Mouse (Mus musculus): ENCODE measurements around the gene Ccdc27. TPM values are rescaled to one million over a fixed set of nuclear protein-coding genes. Genes with fewer than 3 reads are reported as not detected.

Gene Ccdc27
- not detected in 2 replicates for polyA plus RNA-seq (2014; fragmentation: Nextera tagmentation; extraction: Ambion mirVana)

DNA sequence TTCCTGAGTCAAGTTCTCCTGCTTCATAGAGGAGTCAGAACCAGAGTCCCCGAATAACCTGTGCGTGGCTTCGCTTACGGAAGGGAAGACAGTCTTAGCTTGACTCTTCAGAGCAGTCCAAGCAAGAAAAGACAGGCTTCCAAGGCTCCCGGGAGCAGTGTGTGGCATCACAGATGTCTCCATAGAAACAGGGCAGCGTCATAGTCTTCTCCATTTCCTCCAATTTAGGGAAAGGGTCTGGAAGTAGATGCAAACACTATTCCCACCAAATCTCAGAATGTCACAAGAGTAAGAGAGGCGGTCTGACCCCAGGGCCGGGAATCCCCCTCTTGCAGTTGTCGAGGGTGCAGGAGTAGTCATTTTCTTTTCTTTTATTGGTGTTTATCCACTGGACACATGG is at the start of gene Ccdc27:
TSS of gene Ccdc27 (minus strand) at position 101 of the 400 bp plus-strand sequence.
- Histone ChIP-seq H3K9me3 (replicated peaks; ENCODE audit: control insufficient read depth, low read length) (no peaks in the 10 kb centered on the region), H3K36me3 (ENCODE audit: control insufficient read depth, insufficient read depth, low read length) (no peaks in the 10 kb centered on the region), H3K27me3 (replicated peaks; ENCODE audit: control insufficient read depth, insufficient read depth, low read length) (no peaks in the 10 kb centered on the region), H3K27ac (ENCODE audit: low read depth, low read length) (no peak within 1 kb of the TSS), H3K4me2 (ENCODE audit: low read length) (no peak within 1 kb of the TSS), H3K4me1 (ENCODE audit: control insufficient read depth, insufficient read depth, low read length) (no peaks in the 10 kb centered on the region), H3K4me3 (ENCODE audit: low read depth, low read length) (no peak within 1 kb of the TSS), H3K9ac (ENCODE audit: low read length) (no peak within 1 kb of the TSS)
- no peak for DNase-seq (ENCODE audit: low spot score)
- no peak for ATAC-seq
- 86% methylated on average over 9 of the region's 9 CpGs for WGBS

DNA sequence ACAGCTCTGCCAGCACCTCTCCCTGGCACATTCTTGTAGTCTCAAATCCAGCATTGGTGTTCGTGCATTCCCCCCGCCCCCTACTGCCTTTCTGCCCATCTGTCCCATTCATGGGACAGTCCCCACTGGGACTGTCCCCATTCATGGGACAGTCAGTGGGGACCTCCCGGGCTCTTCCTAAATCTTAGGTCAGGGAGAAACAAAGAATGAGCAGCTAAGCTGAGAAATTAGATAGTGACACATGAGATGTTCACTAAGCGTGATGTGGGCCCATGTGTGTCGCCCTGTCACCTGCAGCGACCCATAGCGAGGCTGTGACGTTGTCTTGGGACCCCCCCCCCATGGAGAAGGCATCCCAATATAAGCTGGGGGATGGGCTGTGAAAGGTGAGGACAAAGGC is 48.9 kb upstream of the Ccdc27 start:
- DNase-seq (ENCODE audit: low spot score) (no peak), ATAC-seq (no peak)
- Histone ChIP-seq H3K9ac (ENCODE audit: low read length) (no peak overlapping the region), H3K4me3 (ENCODE audit: low read depth, low read length) (no peak overlapping the region), H3K4me1 (ENCODE audit: control insufficient read depth, insufficient read depth, low read length) (no peaks in the 10 kb centered on the region), H3K9me3 (replicated peaks; ENCODE audit: control insufficient read depth, low read length) (no peaks in the 10 kb centered on the region), H3K36me3 (ENCODE audit: control insufficient read depth, insufficient read depth, low read length) (no peaks in the 10 kb centered on the region), H3K27me3 (replicated peaks; ENCODE audit: control insufficient read depth, insufficient read depth, low read length) (no peaks in the 10 kb centered on the region), H3K4me2 (ENCODE audit: low read length) (no peak overlapping the region), H3K27ac (ENCODE audit: low read depth, low read length) (no peak overlapping the region)
- 64% methylated on average over 8 of the region's 8 CpGs for WGBS

DNA sequence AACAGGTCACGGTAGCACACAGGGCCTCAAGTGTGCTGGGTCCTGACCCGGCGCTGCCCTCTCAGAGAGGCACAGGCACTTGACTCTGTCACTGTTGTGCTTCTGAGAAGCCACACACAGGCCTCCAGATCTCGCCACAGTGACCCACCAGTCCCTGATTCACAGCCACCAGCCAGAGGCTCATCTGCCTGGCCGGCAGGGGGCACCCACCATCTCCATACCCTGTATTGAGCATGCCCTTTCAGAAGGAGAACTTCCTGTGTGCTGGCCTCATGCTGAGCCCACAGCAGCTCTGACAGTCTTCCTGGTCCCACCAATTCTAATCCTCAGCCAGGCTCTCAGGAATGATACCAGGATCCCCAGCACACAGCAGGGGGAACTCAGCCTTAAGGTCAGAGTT is 46.7 kb upstream of the Ccdc27 start:
- WGBS: 48% methylated on average over 5 of the region's 5 CpGs
- Histone ChIP-seq H3K9me3 (replicated peaks; ENCODE audit: control insufficient read depth, low read length) (no peaks in the 10 kb centered on the region), H3K27ac (ENCODE audit: low read depth, low read length) (no peak overlapping the region), H3K9ac (ENCODE audit: low read length) (no peak overlapping the region), H3K27me3 (replicated peaks; ENCODE audit: control insufficient read depth, insufficient read depth, low read length) (no peaks in the 10 kb centered on the region), H3K36me3 (ENCODE audit: control insufficient read depth, insufficient read depth, low read length) (no peaks in the 10 kb centered on the region), H3K4me1 (ENCODE audit: control insufficient read depth, insufficient read depth, low read length) (no peaks in the 10 kb centered on the region), H3K4me3 (ENCODE audit: low read depth, low read length) (no peak overlapping the region), H3K4me2 (ENCODE audit: low read length) (no peak overlapping the region)
- ATAC-seq: no peak
- DNase-seq (ENCODE audit: low spot score): no peak

DNA sequence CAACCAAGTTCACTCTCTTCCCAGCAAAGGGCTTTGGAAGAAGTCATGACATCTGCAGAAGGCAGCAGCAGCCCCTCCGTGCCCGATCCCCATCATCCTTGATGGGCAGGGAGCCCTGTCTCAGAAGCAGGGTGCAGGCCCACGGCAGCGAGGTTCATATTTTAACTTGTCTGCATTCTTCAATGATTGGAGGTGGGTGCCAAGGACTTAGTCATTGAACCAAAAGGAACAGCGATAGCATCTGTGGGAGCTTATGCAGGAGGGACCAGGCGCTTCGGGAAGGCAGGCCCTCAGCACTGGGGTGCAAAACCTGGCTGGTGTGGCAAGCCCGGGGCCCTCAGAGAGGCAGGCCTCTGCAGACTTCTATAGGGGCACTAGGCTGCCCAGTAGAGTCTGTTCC is 44.0 kb upstream of the Ccdc27 start:
- Histone ChIP-seq H3K4me1 (ENCODE audit: control insufficient read depth, insufficient read depth, low read length) (no peaks in the 10 kb centered on the region), H3K27me3 (replicated peaks; ENCODE audit: control insufficient read depth, insufficient read depth, low read length) (peaks cover 11% of the 10 kb centered on the region), H3K4me2 (ENCODE audit: low read length) (no peak overlapping the region), H3K4me3 (ENCODE audit: low read depth, low read length) (no peak overlapping the region), H3K36me3 (ENCODE audit: control insufficient read depth, insufficient read depth, low read length) (no peaks in the 10 kb centered on the region), H3K27ac (ENCODE audit: low read depth, low read length) (no peak overlapping the region), H3K9me3 (replicated peaks; ENCODE audit: control insufficient read depth, low read length) (no peaks in the 10 kb centered on the region), H3K9ac (ENCODE audit: low read length) (no peak overlapping the region)
- DNase-seq (ENCODE audit: low spot score) (no peak), ATAC-seq (no peak)
- 93% methylated on average over 8 of the region's 8 CpGs for WGBS

DNA sequence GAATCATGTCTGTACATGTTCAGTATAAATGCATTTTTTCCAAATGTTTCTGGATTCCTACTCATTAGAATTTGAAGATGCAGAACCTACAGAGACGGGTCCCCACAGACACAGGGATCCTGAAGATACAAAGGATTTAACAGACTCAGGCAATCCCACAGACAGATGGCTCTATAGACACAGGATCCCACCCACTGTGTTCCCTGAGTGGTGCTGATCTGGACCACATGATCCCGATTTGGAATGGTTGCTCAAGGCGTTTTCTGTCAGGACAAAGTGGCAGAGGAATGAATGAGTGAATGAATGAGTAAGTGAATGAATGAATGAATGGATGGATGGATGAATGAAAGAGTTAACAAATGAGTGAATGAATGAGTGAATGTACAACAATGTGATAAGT is 43.4 kb upstream of the Ccdc27 start:
- no peaks in the 10 kb centered on the region for H3K36me3 ChIP-seq (ENCODE audit: control insufficient read depth, insufficient read depth, low read length)
- DNase-seq (ENCODE audit: low spot score) (no peak), ATAC-seq (no peak)
- no peak overlapping the region for H3K27ac ChIP-seq (ENCODE audit: low read depth, low read length)
- no peaks in the 10 kb centered on the region for H3K4me1 ChIP-seq (ENCODE audit: control insufficient read depth, insufficient read depth, low read length)
- no peak overlapping the region for H3K4me3 ChIP-seq (ENCODE audit: low read depth, low read length)
- H3K9me3 ChIP-seq (replicated peaks; ENCODE audit: control insufficient read depth, low read length): no peaks in the 10 kb centered on the region
- H3K27me3 ChIP-seq (replicated peaks; ENCODE audit: control insufficient read depth, insufficient read depth, low read length): peaks cover 17% of the 10 kb centered on the region
- H3K4me2 ChIP-seq (ENCODE audit: low read length): no peak overlapping the region
- WGBS: 52% methylated on average over 3 of the region's 3 CpGs
- H3K9ac ChIP-seq (ENCODE audit: low read length): no peak overlapping the region

DNA sequence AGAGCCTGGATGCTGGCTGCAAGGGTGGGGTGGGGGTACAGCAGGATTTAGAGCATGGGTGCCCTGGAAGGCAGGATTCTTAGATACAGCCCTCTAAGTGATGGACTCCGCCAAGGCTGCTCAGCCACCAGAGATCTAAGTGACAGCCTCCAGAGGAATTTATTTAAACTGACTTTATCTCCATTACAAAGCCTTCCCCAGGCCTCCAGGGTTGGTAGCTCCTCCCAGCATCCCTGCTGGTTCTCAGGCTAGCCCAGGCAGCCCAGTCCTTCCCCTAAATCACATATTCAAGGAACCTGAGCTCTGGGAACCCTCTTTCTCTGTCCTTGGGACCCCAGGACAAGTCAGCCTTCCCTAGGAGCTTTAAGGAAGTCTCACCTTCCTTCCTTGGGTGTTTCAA is 39.5 kb upstream of the Ccdc27 start:
- H3K4me2 ChIP-seq (ENCODE audit: low read length): no peak overlapping the region
- WGBS: 14% methylated on average over 1 of the region's 1 CpGs
- H3K36me3 ChIP-seq (ENCODE audit: control insufficient read depth, insufficient read depth, low read length): no peaks in the 10 kb centered on the region
- ATAC-seq (no peak), DNase-seq (ENCODE audit: low spot score) (no peak)
- no peak overlapping the region for H3K9ac ChIP-seq (ENCODE audit: low read length)
- peaks cover 28% of the 10 kb centered on the region for H3K27me3 ChIP-seq (replicated peaks; ENCODE audit: control insufficient read depth, insufficient read depth, low read length)
- no peaks in the 10 kb centered on the region for H3K9me3 ChIP-seq (replicated peaks; ENCODE audit: control insufficient read depth, low read length)
- no peaks in the 10 kb centered on the region for H3K4me1 ChIP-seq (ENCODE audit: control insufficient read depth, insufficient read depth, low read length)
- no peak overlapping the region for H3K27ac ChIP-seq (ENCODE audit: low read depth, low read length)
- H3K4me3 ChIP-seq (ENCODE audit: low read depth, low read length): no peak overlapping the region

DNA sequence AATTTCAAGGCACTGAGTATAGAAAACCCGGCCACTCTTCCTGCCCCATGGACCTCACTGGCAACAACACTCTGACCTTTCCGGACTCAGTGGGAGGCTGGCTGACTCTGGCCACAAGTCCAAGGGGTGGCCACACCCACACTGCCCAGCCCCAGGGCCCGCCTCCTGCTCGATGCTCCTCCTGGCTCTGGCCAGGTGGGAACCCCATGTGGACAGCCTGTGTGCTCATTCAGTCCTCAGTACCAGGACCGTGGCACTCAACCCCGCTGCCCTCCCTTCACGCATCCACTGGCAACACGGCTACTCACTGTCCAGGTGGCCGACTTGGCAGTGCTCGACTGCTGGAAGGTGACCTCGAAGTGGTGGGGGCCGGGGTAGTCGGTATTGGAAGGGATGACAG is 38.5 kb upstream of the Ccdc27 start:
- H3K4me1 ChIP-seq (ENCODE audit: control insufficient read depth, insufficient read depth, low read length): no peaks in the 10 kb centered on the region
- no peaks in the 10 kb centered on the region for H3K9me3 ChIP-seq (replicated peaks; ENCODE audit: control insufficient read depth, low read length)
- no peak overlapping the region for H3K4me3 ChIP-seq (ENCODE audit: low read depth, low read length)
- WGBS: 3% methylated on average over 13 of the region's 13 CpGs
- H3K27ac ChIP-seq (ENCODE audit: low read depth, low read length): no peak overlapping the region
- no peak for DNase-seq (ENCODE audit: low spot score)
- peaks cover 28% of the 10 kb centered on the region for H3K27me3 ChIP-seq (replicated peaks; ENCODE audit: control insufficient read depth, insufficient read depth, low read length)
- H3K36me3 ChIP-seq (ENCODE audit: control insufficient read depth, insufficient read depth, low read length): no peaks in the 10 kb centered on the region
- H3K4me2 ChIP-seq (ENCODE audit: low read length): no peak overlapping the region
- no peak overlapping the region for H3K9ac ChIP-seq (ENCODE audit: low read length)
- no peak for ATAC-seq

DNA sequence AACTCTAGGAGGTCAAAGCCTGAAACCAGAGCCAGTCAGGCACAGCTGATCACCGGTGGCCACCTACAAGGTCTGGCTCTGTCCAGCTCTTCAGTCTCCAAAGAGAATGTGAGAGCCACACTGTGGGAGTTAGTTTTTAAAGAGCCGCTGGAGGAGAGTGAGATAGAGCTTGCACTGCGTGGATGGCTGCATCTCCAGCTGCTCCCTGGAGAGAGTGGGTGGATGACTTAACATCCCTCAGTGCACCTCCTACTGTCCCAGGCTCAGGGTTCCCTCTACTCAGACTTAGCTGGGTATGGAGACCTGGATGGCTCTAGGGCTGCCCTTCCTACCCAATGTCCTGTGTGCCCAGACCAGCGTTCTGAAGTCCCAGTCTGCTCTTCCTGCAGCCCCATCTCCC is 37.7 kb upstream of the Ccdc27 start:
- DNase-seq (ENCODE audit: low spot score) (no peak), ATAC-seq (no peak)
- Histone ChIP-seq H3K36me3 (ENCODE audit: control insufficient read depth, insufficient read depth, low read length) (no peaks in the 10 kb centered on the region), H3K4me2 (ENCODE audit: low read length) (no peak overlapping the region), H3K4me3 (ENCODE audit: low read depth, low read length) (no peak overlapping the region), H3K4me1 (ENCODE audit: control insufficient read depth, insufficient read depth, low read length) (no peaks in the 10 kb centered on the region), H3K9me3 (replicated peaks; ENCODE audit: control insufficient read depth, low read length) (no peaks in the 10 kb centered on the region), H3K27me3 (replicated peaks; ENCODE audit: control insufficient read depth, insufficient read depth, low read length) (peaks cover 28% of the 10 kb centered on the region), H3K27ac (ENCODE audit: low read depth, low read length) (no peak overlapping the region), H3K9ac (ENCODE audit: low read length) (no peak overlapping the region)
- WGBS: 55% methylated on average over 4 of the region's 4 CpGs

DNA sequence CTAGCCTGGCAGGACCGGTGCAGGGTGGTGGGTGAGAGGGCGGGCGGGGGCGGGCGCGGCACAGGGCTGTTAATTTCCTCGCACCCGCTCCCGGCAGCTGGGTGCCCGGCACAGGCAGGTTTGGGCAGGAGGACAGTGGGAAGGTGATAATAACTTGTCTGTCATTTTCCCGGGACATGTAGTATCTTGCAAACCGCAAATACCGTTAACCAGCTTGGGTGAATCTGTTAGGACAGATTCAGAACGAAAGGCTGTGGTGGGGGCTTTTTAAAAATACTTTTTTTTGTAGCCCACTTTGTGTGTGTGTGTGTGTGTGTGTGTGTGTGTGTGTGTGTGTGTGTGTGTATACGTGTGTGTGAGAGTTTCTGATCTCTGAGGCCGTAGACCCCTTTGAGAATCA is 29.5 kb upstream of the Ccdc27 start:
- Histone ChIP-seq H3K9me3 (replicated peaks; ENCODE audit: control insufficient read depth, low read length) (no peaks in the 10 kb centered on the region), H3K4me2 (ENCODE audit: low read length) (0 out of 2 replicates have a peak overlapping the region, but pooled peaks have one; percentile 29), H3K36me3 (ENCODE audit: control insufficient read depth, insufficient read depth, low read length) (no peaks in the 10 kb centered on the region), H3K4me1 (ENCODE audit: control insufficient read depth, insufficient read depth, low read length) (no peaks in the 10 kb centered on the region), H3K9ac (ENCODE audit: low read length) (no peak overlapping the region), H3K27me3 (replicated peaks; ENCODE audit: control insufficient read depth, insufficient read depth, low read length) (peaks cover 21% of the 10 kb centered on the region; the same call in 1 of the 2 replicates), H3K27ac (ENCODE audit: low read depth, low read length) (no peak overlapping the region), H3K4me3 (ENCODE audit: low read depth, low read length) (no peak overlapping the region)
- WGBS: 18% methylated on average over 16 of the region's 16 CpGs
- ATAC-seq: no peak
- DNase-seq (ENCODE audit: low spot score): peak; percentile 7
